Mouse (Mus musculus) myocyte (in vitro differentiated cells): Measurements from ENCODE around the gene Arnt. TPM values are rescaled to one million over a fixed set of nuclear protein-coding genes. Genes with fewer than 3 reads are reported as not detected.

Source experiments
- H3K27me3 ChIP-seq: one replicate; pipeline ENCODE4 v1.6.1; 2011; ENCODE audit not compliant: control insufficient read depth, insufficient read depth, insufficient read length
- H3K36me3 ChIP-seq: one replicate; pipeline ENCODE4 v1.6.1; 2011; ENCODE audit not compliant: control insufficient read depth, insufficient read depth
- H3K4me2 ChIP-seq: one replicate; pipeline ENCODE4 v1.6.1; 2011; ENCODE audit warnings: low read depth, control low read depth
- H3K4me3 ChIP-seq: one replicate; pipeline ENCODE4 v1.5.1; 2011; ENCODE audit warnings: mild to moderate bottlenecking, control low read depth, moderate library complexity
- H3K79me2 ChIP-seq: one replicate; pipeline ENCODE4 v1.6.1; 2011; ENCODE audit not compliant: control insufficient read depth, insufficient read depth
- H3ac ChIP-seq: one replicate; pipeline ENCODE4 v1.6.1; 2011; ENCODE audit not compliant: control insufficient read depth, insufficient read length
- CEBPB ChIP-seq: IDR thresholded peaks from 2 replicates; pipeline ENCODE4 v1.6.1; 2011; ENCODE audit warnings: mild to moderate bottlenecking, moderate library complexity; ENCODE audit not compliant: poor library complexity, insufficient read depth, severe bottlenecking
- E2F4 ChIP-seq: IDR thresholded peaks from one replicate; pipeline ENCODE4 v1.6.1; 2011; ENCODE audit warnings: mild to moderate bottlenecking, control low read depth, moderate library complexity; ENCODE audit not compliant: insufficient read depth
- MAX ChIP-seq: IDR thresholded peaks from one replicate; pipeline ENCODE4 v1.6.1; 2011; ENCODE audit warnings: low read depth, mild to moderate bottlenecking, control low read depth
- MYOD1 ChIP-seq, 3 experiments: IDR thresholded peaks; one replicate each; pipeline ENCODE4 v1.6.1; 2011; ENCODE audit warnings: control low read depth in 2 of 3, low read depth in 2 of 3, mild to moderate bottlenecking in 2 of 3, moderate library complexity in 1 of 3; ENCODE audit not compliant: insufficient read length in 2 of 3, control insufficient read depth in 1 of 3
- MYOG ChIP-seq, 3 experiments: IDR thresholded peaks; one replicate each; pipeline ENCODE4 v1.6.1; 2011; ENCODE audit warnings: control low read depth in 2 of 3, low read depth in 2 of 3, mild to moderate bottlenecking in 2 of 3; ENCODE audit not compliant: insufficient read length in 2 of 3, control insufficient read depth in 1 of 3, insufficient read depth in 1 of 3
- POLR2A ChIP-seq: IDR thresholded peaks from one replicate; pipeline ENCODE4 v1.6.1; 2011; ENCODE audit warnings: low read depth, mild to moderate bottlenecking, control low read depth, moderate library complexity; ENCODE audit not compliant: insufficient read length
- POLR2AphosphoS2 ChIP-seq: IDR thresholded peaks from one replicate; pipeline ENCODE4 v1.6.1; 2011; ENCODE audit warnings: low read depth, control low read depth; ENCODE audit not compliant: insufficient read length
- REST ChIP-seq: IDR thresholded peaks from one replicate; pipeline ENCODE4 v1.6.1; 2011; ENCODE audit warnings: mild to moderate bottlenecking, control low read depth, moderate library complexity; ENCODE audit not compliant: insufficient read depth, insufficient read length
- SRF ChIP-seq: IDR thresholded peaks from one replicate; pipeline ENCODE4 v1.6.1; 2011; ENCODE audit warnings: low read depth; ENCODE audit not compliant: control insufficient read depth, insufficient read length
- TCF12 ChIP-seq: IDR thresholded peaks from one replicate; pipeline ENCODE4 v1.6.1; 2011; ENCODE audit warnings: mild to moderate bottlenecking, control low read depth; ENCODE audit not compliant: poor library complexity, insufficient read depth, severe bottlenecking
- TCF3 ChIP-seq: IDR thresholded peaks from one replicate; pipeline ENCODE4 v1.6.1; 2011; ENCODE audit warnings: low read depth, control low read depth; ENCODE audit not compliant: insufficient read length
- USF1 ChIP-seq: IDR thresholded peaks from one replicate; pipeline ENCODE4 v1.6.1; 2011; ENCODE audit warnings: low read depth, mild to moderate bottlenecking, control low read depth, moderate library complexity
- polyA plus RNA-seq: library from polyadenylated mRNA; unstranded; fragments of >200 nt; fragmentation: generic; extraction: Trizol; gene quantifications from one replicate; pipeline ENCODE4 v1.2.1, GENCODE M21; 2012; ENCODE audit warnings: missing spikeins

The Arnt gene
- polyA plus RNA-seq, 1 experiment = 20.9 TPM

DNA sequence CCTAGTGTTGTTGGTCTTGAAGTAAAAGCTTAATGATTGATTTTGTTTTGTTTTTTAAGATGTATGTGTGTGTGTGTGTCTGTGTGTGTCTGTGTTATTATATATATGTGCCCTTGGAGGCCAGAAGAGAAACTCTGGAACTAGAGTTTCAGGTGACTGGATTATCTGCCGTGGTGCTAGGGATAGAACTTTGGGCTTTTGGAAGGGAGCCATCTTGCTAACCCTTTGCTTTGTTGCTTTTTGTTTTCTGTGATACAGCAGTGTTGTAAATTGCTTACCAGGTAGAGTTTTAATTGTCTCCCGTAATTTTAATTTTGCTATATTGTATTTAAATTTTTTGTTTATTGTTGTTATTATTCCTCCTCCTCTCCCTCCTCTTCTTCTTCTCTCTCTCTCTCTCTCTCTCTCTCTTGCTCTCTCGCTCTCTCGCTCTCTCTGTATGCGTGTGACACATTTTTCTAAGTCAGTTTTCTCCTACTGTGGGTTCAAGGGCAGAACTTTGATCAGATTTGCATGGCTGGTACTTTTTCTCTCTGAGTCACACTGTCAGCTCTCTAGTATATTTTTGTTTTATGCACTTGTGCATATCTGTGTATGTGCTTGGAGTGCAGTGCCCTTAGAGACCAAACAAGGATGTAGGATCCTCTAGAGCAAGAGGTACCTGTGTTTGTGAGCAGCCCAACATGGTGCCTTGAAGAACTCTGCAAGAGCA is 8.4 kb downstream of the Arnt start:
- TF ChIP-seq CEBPB (no peak), SRF (no peak), REST (no peak), MYOG (IDR thresholded peaks at IDR 0.05; ENCODE audit: control insufficient read depth in 1 of 3, insufficient read depth in 1 of 3, insufficient read length in 2 of 3, low read depth in 2 of 3) (no peak), USF1 (no peak), TCF3 (no peak), TCF12 (no peak), E2F4 (no peak), MAX (no peak), MYOD1 (IDR thresholded peaks at IDR 0.05; ENCODE audit: control insufficient read depth in 1 of 3, insufficient read length in 2 of 3, low read depth in 2 of 3) (no peak), POLR2A (no peak), POLR2AphosphoS2 (no peak)
- peaks cover 5% of the 10 kb centered on the region for H3K36me3 ChIP-seq

GRCm38 (mm10) chr3:95445311-95445710 is 11.1 kb downstream of the Arnt start:
- H3K36me3 ChIP-seq = peaks cover 3% of the 10 kb centered on the region
- H3K79me2 ChIP-seq = peaks cover 75% of the 10 kb centered on the region
- no peak overlapping the region for H3K4me3 ChIP-seq
- H3K27me3 ChIP-seq = no peaks in the 10 kb centered on the region
- TF ChIP-seq E2F4 (no peak), CEBPB (no peak)
- H3K4me2 ChIP-seq = no peak overlapping the region
- no peak overlapping the region for H3ac ChIP-seq

More for the DNA sequence above, 8.4 kb downstream of the Arnt start:
- Histone ChIP-seq H3K4me3 (no peak overlapping the region), H3K27me3 (no peaks in the 10 kb centered on the region), H3K4me2 (no peak overlapping the region), H3ac (no peak overlapping the region), H3K79me2 (peaks cover 94% of the 10 kb centered on the region)

- no peak overlapping the region for H3ac ChIP-seq
- no peak for TF ChIP-seq MAX
- no peak for TF ChIP-seq E2F4
- no peak for TF ChIP-seq CEBPB
- no peak for TF ChIP-seq POLR2A
- no peak for TF ChIP-seq TCF12
- no peak for TF ChIP-seq REST
- TF ChIP-seq MYOD1 (IDR thresholded peaks at IDR 0.05; ENCODE audit: control insufficient read depth in 1 of 3, insufficient read length in 2 of 3, low read depth in 2 of 3) = no peak
- TF ChIP-seq MYOG (IDR thresholded peaks at IDR 0.05; ENCODE audit: control insufficient read depth in 1 of 3, insufficient read depth in 1 of 3, insufficient read length in 2 of 3, low read depth in 2 of 3) = no peak
- TF ChIP-seq POLR2AphosphoS2 = no peak
- no peak for TF ChIP-seq USF1
- TF ChIP-seq TCF3 = no peak
- no peak for TF ChIP-seq SRF
- H3K4me3 ChIP-seq = no peak overlapping the region
- no peak overlapping the region for H3K4me2 ChIP-seq
- H3K79me2 ChIP-seq = peaks cover 32% of the 10 kb centered on the region
- peaks cover 28% of the 10 kb centered on the region for H3K36me3 ChIP-seq
- H3K27me3 ChIP-seq = no peaks in the 10 kb centered on the region
Observed at GRCm38 (mm10) chr3:95450408-95450807, 16.2 kb downstream of the Arnt start.

DNA sequence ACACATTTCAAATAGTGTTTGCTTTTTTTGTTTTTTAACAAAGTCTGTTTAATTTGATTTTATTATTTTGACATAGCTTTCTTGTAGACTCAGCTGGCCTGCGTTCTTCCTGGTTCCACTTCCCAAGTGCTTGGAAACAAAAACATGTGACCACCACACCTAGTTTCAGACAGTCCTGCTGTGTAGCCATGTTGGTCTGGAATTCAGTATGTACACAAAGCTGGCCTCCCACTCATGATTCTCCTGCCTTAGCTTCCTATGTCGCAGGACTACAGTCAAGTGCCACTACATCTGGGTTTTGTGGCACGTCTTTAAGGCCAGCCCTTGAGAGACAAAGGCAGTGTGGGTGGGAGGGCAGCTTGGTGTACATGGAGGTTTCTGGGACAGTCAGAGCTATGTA is 16.7 kb downstream of the Arnt start:
- peaks cover 28% of the 10 kb centered on the region for H3K36me3 ChIP-seq
- no peak for TF ChIP-seq MAX
- no peak for TF ChIP-seq MYOD1 (IDR thresholded peaks at IDR 0.05; ENCODE audit: control insufficient read depth in 1 of 3, insufficient read length in 2 of 3, low read depth in 2 of 3)
- TF ChIP-seq TCF12 = no peak
- TF ChIP-seq TCF3 = no peak
- TF ChIP-seq POLR2AphosphoS2 = no peak
- no peak for TF ChIP-seq MYOG (IDR thresholded peaks at IDR 0.05; ENCODE audit: control insufficient read depth in 1 of 3, insufficient read depth in 1 of 3, insufficient read length in 2 of 3, low read depth in 2 of 3)
- TF ChIP-seq SRF = no peak
- TF ChIP-seq USF1 = no peak
- TF ChIP-seq CEBPB = no peak
- TF ChIP-seq E2F4 = no peak
- no peak for TF ChIP-seq REST
- TF ChIP-seq POLR2A = no peak

DNA sequence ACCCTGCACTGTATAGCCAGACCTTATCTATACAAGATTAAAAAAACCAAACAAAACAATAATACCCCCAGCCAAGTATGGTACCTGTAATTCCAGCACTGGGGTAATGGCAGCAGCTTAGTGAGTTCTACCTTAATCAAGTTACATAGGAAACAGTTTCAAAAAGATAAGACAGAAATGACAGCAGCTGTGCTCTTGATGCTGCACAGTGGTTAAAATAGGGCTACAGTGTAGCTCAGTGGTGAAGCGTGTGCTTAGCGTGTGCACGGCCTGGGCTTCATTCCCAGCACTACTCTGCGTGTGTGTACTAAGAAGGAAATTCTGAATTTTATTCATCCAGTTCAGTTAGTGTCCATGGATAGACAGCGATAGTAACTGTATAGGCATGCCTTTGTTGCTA is 22.2 kb downstream of the Arnt start:
- H3K36me3 ChIP-seq = peaks cover 33% of the 10 kb centered on the region

More for the DNA sequence above, 16.7 kb downstream of the Arnt start:
- no peak overlapping the region for H3K4me2 ChIP-seq
- no peaks in the 10 kb centered on the region for H3K27me3 ChIP-seq
- no peak overlapping the region for H3ac ChIP-seq
- H3K4me3 ChIP-seq = no peak overlapping the region
- H3K79me2 ChIP-seq = peaks cover 27% of the 10 kb centered on the region

More for the DNA sequence above, 22.2 kb downstream of the Arnt start:
- no peak overlapping the region for H3K4me3 ChIP-seq
- H3K4me2 ChIP-seq = no peak overlapping the region
- TF ChIP-seq USF1 = no peak
- no peak for TF ChIP-seq TCF12
- no peak for TF ChIP-seq POLR2AphosphoS2
- TF ChIP-seq REST = no peak
- TF ChIP-seq MAX = no peak
- TF ChIP-seq POLR2A = no peak
- no peak for TF ChIP-seq MYOG (IDR thresholded peaks at IDR 0.05; ENCODE audit: control insufficient read depth in 1 of 3, insufficient read depth in 1 of 3, insufficient read length in 2 of 3, low read depth in 2 of 3)
- no peak for TF ChIP-seq MYOD1 (IDR thresholded peaks at IDR 0.05; ENCODE audit: control insufficient read depth in 1 of 3, insufficient read length in 2 of 3, low read depth in 2 of 3)
- TF ChIP-seq CEBPB = no peak
- TF ChIP-seq SRF = no peak
- no peak for TF ChIP-seq E2F4
- no peak overlapping the region for H3ac ChIP-seq
- H3K79me2 ChIP-seq = peaks cover 4% of the 10 kb centered on the region
- H3K27me3 ChIP-seq = no peaks in the 10 kb centered on the region
